Mouse (Mus musculus): ENCODE results near the gene Chd2. TPM values are rescaled to one million over a fixed set of nuclear protein-coding genes. Genes with fewer than 3 reads are reported as not detected.

Chd2 gene
- polyA plus RNA-seq, 1 experiment from 2014 or later, result 41.6 TPM

GRCm38 (mm10) chr7:73479506-73479905, 62.1 kb downstream of the Chd2 start:
- 38% methylated on average over 3 of the region's 3 CpGs for WGBS
- H3K27me3 ChIP-seq (ENCODE audit: insufficient read depth, low read length), result no peaks in the 10 kb centered on the region
- H3K4me1 ChIP-seq (replicated peaks; ENCODE audit: insufficient read depth, low read length), result no peaks in the 10 kb centered on the region
- DNase-seq (ENCODE audit: low spot score), result no peak
- peaks cover 85% of the 10 kb centered on the region for H3K36me3 ChIP-seq (ENCODE audit: insufficient read depth, low read length)
- no peak overlapping the region for H3K4me3 ChIP-seq (replicated peaks; ENCODE audit: low read depth, low read length)
- no peak for TF ChIP-seq CTCF (IDR thresholded peaks at IDR 0.05; ENCODE audit: low read depth)
- H3K9ac ChIP-seq (ENCODE audit: low read depth, low read length), result no peak overlapping the region
- no peaks in the 10 kb centered on the region for H3K9me3 ChIP-seq (replicated peaks; ENCODE audit: low read length)
- no peak overlapping the region for H3K4me2 ChIP-seq (ENCODE audit: low read length)
- no peak overlapping the region for H3K27ac ChIP-seq
- no peak for ATAC-seq (replicated peaks; ENCODE audit: low FRiP score, low read depth)

GRCm38 (mm10) chr7:73478157-73479058, 63.2 kb downstream of the Chd2 start:
- H3K36me3 ChIP-seq (ENCODE audit: insufficient read depth, low read length), result peaks cover 89% of the 10 kb centered on the region
- H3K9me3 ChIP-seq (replicated peaks; ENCODE audit: low read length), result no peaks in the 10 kb centered on the region
- H3K27me3 ChIP-seq (ENCODE audit: insufficient read depth, low read length), result no peaks in the 10 kb centered on the region
- H3K27ac ChIP-seq, result no peak overlapping the region
- ATAC-seq (replicated peaks; ENCODE audit: low FRiP score, low read depth), result no peak
- TF ChIP-seq CTCF (IDR thresholded peaks at IDR 0.05; ENCODE audit: low read depth), result no peak
- no peak overlapping the region for H3K4me2 ChIP-seq (ENCODE audit: low read length)
- H3K9ac ChIP-seq (ENCODE audit: low read depth, low read length), result no peak overlapping the region
- no peak overlapping the region for H3K4me3 ChIP-seq (replicated peaks; ENCODE audit: low read depth, low read length)
- WGBS, result 67% methylated on average over 11 of the region's 11 CpGs
- no peaks in the 10 kb centered on the region for H3K4me1 ChIP-seq (replicated peaks; ENCODE audit: insufficient read depth, low read length)
- no peak for DNase-seq (ENCODE audit: low spot score)

- no peak for TF ChIP-seq CTCF (IDR thresholded peaks at IDR 0.05; ENCODE audit: low read depth)
- no peak overlapping the region for H3K27ac ChIP-seq
- WGBS, result 93% methylated on average over 3 of the region's 3 CpGs
- no peak for DNase-seq (ENCODE audit: low spot score)
- H3K9me3 ChIP-seq (replicated peaks; ENCODE audit: low read length), result no peaks in the 10 kb centered on the region
- ATAC-seq (replicated peaks; ENCODE audit: low FRiP score, low read depth), result no peak
- H3K4me3 ChIP-seq (replicated peaks; ENCODE audit: low read depth, low read length), result no peak overlapping the region
- peaks cover 81% of the 10 kb centered on the region for H3K36me3 ChIP-seq (ENCODE audit: insufficient read depth, low read length)
- H3K4me1 ChIP-seq (replicated peaks; ENCODE audit: insufficient read depth, low read length), result no peaks in the 10 kb centered on the region
- no peak overlapping the region for H3K9ac ChIP-seq (ENCODE audit: low read depth, low read length)
- H3K4me2 ChIP-seq (ENCODE audit: low read length), result no peak overlapping the region
- no peaks in the 10 kb centered on the region for H3K27me3 ChIP-seq (ENCODE audit: insufficient read depth, low read length)
Measured at GRCm38 (mm10) chr7:73467741-73468140, 73.9 kb downstream of the Chd2 start.

GRCm38 (mm10) chr7:73463546-73463945, 78.1 kb downstream of the Chd2 start:
- ATAC-seq (replicated peaks; ENCODE audit: low FRiP score, low read depth) (no peak), DNase-seq (ENCODE audit: low spot score) (no peak)
- Histone ChIP-seq H3K27me3 (ENCODE audit: insufficient read depth, low read length) (no peaks in the 10 kb centered on the region), H3K4me2 (ENCODE audit: low read length) (no peak overlapping the region), H3K4me1 (replicated peaks; ENCODE audit: insufficient read depth, low read length) (no peaks in the 10 kb centered on the region), H3K9me3 (replicated peaks; ENCODE audit: low read length) (no peaks in the 10 kb centered on the region), H3K36me3 (ENCODE audit: insufficient read depth, low read length) (peaks cover 79% of the 10 kb centered on the region), H3K9ac (ENCODE audit: low read depth, low read length) (no peak overlapping the region), H3K4me3 (replicated peaks; ENCODE audit: low read depth, low read length) (no peak overlapping the region), H3K27ac (no peak overlapping the region)
- WGBS, result 92% methylated on average over 2 of the region's 2 CpGs
- no peak for TF ChIP-seq CTCF (IDR thresholded peaks at IDR 0.05; ENCODE audit: low read depth)

- no peak for TF ChIP-seq CTCF (IDR thresholded peaks at IDR 0.05; ENCODE audit: low read depth)
- 96% methylated on average over 12 of the region's 12 CpGs for WGBS
- H3K9me3 ChIP-seq (replicated peaks; ENCODE audit: low read length), result no peaks in the 10 kb centered on the region
- H3K4me1 ChIP-seq (replicated peaks; ENCODE audit: insufficient read depth, low read length), result no peaks in the 10 kb centered on the region
- H3K27me3 ChIP-seq (ENCODE audit: insufficient read depth, low read length), result no peaks in the 10 kb centered on the region
- no peak overlapping the region for H3K27ac ChIP-seq
- no peak for ATAC-seq (replicated peaks; ENCODE audit: low FRiP score, low read depth)
- DNase-seq (ENCODE audit: low spot score), result no peak
- no peak overlapping the region for H3K9ac ChIP-seq (ENCODE audit: low read depth, low read length)
- no peak overlapping the region for H3K4me2 ChIP-seq (ENCODE audit: low read length)
- H3K36me3 ChIP-seq (ENCODE audit: insufficient read depth, low read length), result peaks cover 82% of the 10 kb centered on the region
- no peak overlapping the region for H3K4me3 ChIP-seq (replicated peaks; ENCODE audit: low read depth, low read length)
Measured at GRCm38 (mm10) chr7:73454113-73454512, 87.5 kb downstream of the Chd2 start.

GRCm38 (mm10) chr7:73452187-73452808, 89.3 kb downstream of the Chd2 start:
- peak; percentile 6 for DNase-seq (ENCODE audit: low spot score)
- Histone ChIP-seq H3K9me3 (replicated peaks; ENCODE audit: low read length) (no peaks in the 10 kb centered on the region), H3K27ac (no peak overlapping the region), H3K4me1 (replicated peaks; ENCODE audit: insufficient read depth, low read length) (no peaks in the 10 kb centered on the region), H3K36me3 (ENCODE audit: insufficient read depth, low read length) (peaks cover 82% of the 10 kb centered on the region), H3K27me3 (ENCODE audit: insufficient read depth, low read length) (no peaks in the 10 kb centered on the region), H3K4me3 (replicated peaks; ENCODE audit: low read depth, low read length) (no peak overlapping the region), H3K4me2 (ENCODE audit: low read length) (no peak overlapping the region), H3K9ac (ENCODE audit: low read depth, low read length) (no peak overlapping the region)
- ATAC-seq (replicated peaks; ENCODE audit: low FRiP score, low read depth), result no peak
- no peak for TF ChIP-seq CTCF (IDR thresholded peaks at IDR 0.05; ENCODE audit: low read depth)
- 97% methylated on average over 3 of the region's 3 CpGs for WGBS

All from kidney, postnatal 0 days (tissue).